ENCODE assay signal across 8 mouse cellular contexts in the genomic region with DNA sequence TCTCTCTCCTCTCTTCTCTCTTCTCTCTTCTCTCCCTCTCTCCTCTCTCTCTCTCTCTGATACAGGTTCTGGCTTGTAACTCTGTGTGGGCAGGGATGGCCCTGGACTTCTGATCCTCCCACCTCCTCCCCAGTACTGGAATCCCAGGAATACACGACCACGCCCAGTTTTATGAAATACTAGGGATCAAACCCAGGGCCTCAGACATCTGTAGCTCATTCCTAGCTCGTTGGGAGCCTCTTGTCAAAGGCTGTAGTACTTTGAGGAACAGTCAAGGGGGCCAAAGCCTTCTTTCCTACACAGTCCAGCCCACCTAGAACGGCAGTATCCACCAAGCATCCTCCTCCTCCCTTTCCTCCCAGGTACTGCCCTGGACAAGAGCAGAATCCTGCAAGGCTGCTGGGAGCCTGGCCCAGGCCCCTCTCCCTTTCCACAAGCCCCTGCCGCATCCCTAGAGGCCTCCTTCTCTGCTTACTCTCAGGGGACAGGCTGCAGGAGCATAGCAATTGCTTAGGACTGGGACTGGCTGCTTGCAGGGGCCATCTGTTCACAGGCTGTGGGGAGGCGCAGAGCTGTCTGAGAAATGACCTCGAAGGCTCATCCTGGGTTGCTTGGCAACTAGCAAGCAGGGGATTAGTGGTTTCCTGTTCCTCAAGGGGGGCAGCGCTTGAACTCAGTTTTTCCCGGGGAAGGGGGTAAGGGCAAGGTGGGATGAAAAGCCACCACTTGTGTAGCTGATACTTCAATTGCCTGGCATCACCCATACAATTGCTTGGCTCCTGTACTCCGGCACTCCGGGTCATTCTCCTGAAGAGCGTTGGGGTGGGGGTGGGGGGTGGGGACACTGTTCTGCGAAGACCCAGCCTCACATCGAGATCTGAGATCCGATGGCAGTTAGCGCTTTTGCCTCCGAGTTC. TPM values are rescaled to one million over a fixed set of nuclear protein-coding genes. Genes with fewer than 3 reads are reported as not detected.
DNase-seq lines count a peak whose midpoint lies in the region; ATAC-seq and TF ChIP-seq lines count a peak whose summit lies in the region.

No protein-coding gene starts in this region.

- no peak overlapping the region for H3K27ac ChIP-seq in spleen, adult 2 months (ENCODE audit: insufficient read depth, low read length)
- no peak overlapping the region for H3K27ac ChIP-seq in heart, postnatal 0 days (ENCODE audit: low read depth)

- H3K4me3 ChIP-seq in spleen, adult 2 months (ENCODE audit: extremely low read depth, insufficient read depth, insufficient read length): peak overlapping the region; percentile 36; the same call in 1 of the 2 replicates
- H3K4me3 ChIP-seq in heart, postnatal 0 days (ENCODE audit: low read depth, low read length): no peak overlapping the region

- no peak overlapping the region for H3K9ac ChIP-seq in heart, postnatal 0 days (replicated peaks; ENCODE audit: low read depth, low read length)

- no peak for TF ChIP-seq CTCF in spleen, adult 2 months (IDR thresholded peaks at IDR 0.05; ENCODE audit: extremely low read depth, insufficient read depth, insufficient read length, insufficient replicate concordance)
- no peak for TF ChIP-seq CTCF in heart, postnatal 0 days (IDR thresholded peaks at IDR 0.05; ENCODE audit: low read depth)

- TF ChIP-seq EP300 in heart, postnatal 0 days (IDR thresholded peaks at IDR 0.05; ENCODE audit: low read depth): no peak

- peak overlapping the region; percentile 24 for H3K4me2 ChIP-seq in heart, postnatal 0 days (ENCODE audit: low read depth, low read length)

- 11% methylated on average over 17 of the region's 17 CpGs for WGBS in spleen, adult 2 months
- 11% methylated on average over 17 of the region's 17 CpGs for WGBS in heart, postnatal 0 days

- TF ChIP-seq POLR2A in spleen, adult 2 months (IDR thresholded peaks at IDR 0.05; ENCODE audit: low read depth, low read length): no peak

- DNase-seq in frontal cortex, postnatal 14 days (ENCODE audit: low spot score in 2 of 2): no peak
- DNase-seq in spleen, adult 2 months (ENCODE audit: low read depth in 1 of 2, low spot score in 2 of 2): no peak
- no peak for DNase-seq in spleen, adult 18-20 months
- no peak for DNase-seq in heart, postnatal 0 days (ENCODE audit: low spot score)
- DNase-seq in mesoderm, embryonic 11.5 days (ENCODE audit: low read depth, low spot score): peak; percentile 86
- DNase-seq in thymus, postnatal 14 days: peak; percentile 34
- DNase-seq in adrenal gland, postnatal 4 days (ENCODE audit: low spot score in 2 of 2): no peak

- ATAC-seq in frontal cortex, adult (ENCODE audit: low TSS enrichment): peak; percentile 78; the same call in 1 of the 2 replicates
- 0 out of 2 replicates have a peak, but pooled peaks have one; percentile 45 for ATAC-seq in heart, postnatal 0 days (ENCODE audit: insufficient read depth, low read depth)

- H3K9me3 ChIP-seq in heart, postnatal 0 days (replicated peaks; ENCODE audit: control insufficient read depth, low read length): no peaks in the 10 kb centered on the region

- no peaks in the 10 kb centered on the region for H3K36me3 ChIP-seq in spleen, adult 2 months (ENCODE audit: control insufficient read depth, insufficient read depth, low read length)
- no peaks in the 10 kb centered on the region for H3K36me3 ChIP-seq in heart, postnatal 0 days (replicated peaks; ENCODE audit: control insufficient read depth, insufficient read depth, low read length)

- H3K27me3 ChIP-seq in spleen, adult 2 months (ENCODE audit: control insufficient read depth, insufficient read depth, low read length): no peaks in the 10 kb centered on the region
- no peaks in the 10 kb centered on the region for H3K27me3 ChIP-seq in heart, postnatal 0 days (ENCODE audit: control insufficient read depth, insufficient read depth, low read length)

- H3K4me1 ChIP-seq in spleen, adult 2 months (ENCODE audit: control insufficient read depth, insufficient read depth, insufficient read length): peaks cover 15% of the 10 kb centered on the region; the same call in 1 of the 2 replicates
- peaks cover 5% of the 10 kb centered on the region; the same call in 1 of the 2 replicates for H3K4me1 ChIP-seq in heart, postnatal 0 days (ENCODE audit: control insufficient read depth, insufficient read depth)

RNA-seq across cellular contexts. Expression of a gene that starts 40.2 kb away (rescaled TPM):
- polyA plus RNA-seq in spleen, adult 2 months (2012; rRNA removed): 0.30 and 0.31 TPM in 2 replicates
- 33.3 and 48.2 TPM in 2 replicates for total RNA-seq in heart, postnatal 0 days (2014; rRNA removed; ENCODE audit: low replicate concordance)
- polyA plus RNA-seq in heart, postnatal 0 days (2015; fragmentation: Nextera tagmentation; extraction: Ambion mirVana): 0.78 and 1.4 TPM in 2 replicates
- total RNA-seq in adrenal gland, postnatal 4 days (2021): under 1 TPM; 0.73 to 0.78 TPM

RNA-seq across cellular contexts. Expression of a gene that starts 58.6 kb away (rescaled TPM):
- polyA plus RNA-seq in spleen, adult 2 months (2012; rRNA removed): 0.49 and 0.99 TPM in 2 replicates
- 4.1 and 9.8 TPM in 2 replicates for total RNA-seq in heart, postnatal 0 days (2014; rRNA removed; ENCODE audit: low replicate concordance)
- polyA plus RNA-seq in heart, postnatal 0 days (2015; fragmentation: Nextera tagmentation; extraction: Ambion mirVana): 1.8 and 2.7 TPM in 2 replicates
- 1 to 10 TPM; 6.9 to 8.0 TPM for total RNA-seq in adrenal gland, postnatal 4 days (2021)

Comparison
In these comparisons a context has a peak if more than half of its experiments do, and no peak if none do; other contexts are left out.
1. DNase-seq: peak in mesoderm, embryonic 11.5 days (single experiment) and thymus, postnatal 14 days (single experiment); none in frontal cortex, postnatal 14 days (0 of 2), spleen, adult 2 months (0 of 2), spleen, adult 18-20 months (0 of 2), heart, postnatal 0 days (single experiment) and adrenal gland, postnatal 4 days (0 of 2).
2. RNA of a gene that starts 40.2 kb away (total RNA-seq): 33.3 to 48.2 TPM in heart, postnatal 0 days; 0.73 to 0.78 TPM in adrenal gland, postnatal 4 days; every median in the first group is over 10 times any median in the second.